Mouse (Mus musculus) C2C12 (cell line): ENCODE measurements around the gene Ccnl1. TPM values are rescaled to one million over a fixed set of nuclear protein-coding genes. Genes with fewer than 3 reads are reported as not detected.

Experiments used
- H3K27me3 ChIP-seq: one replicate; pipeline ENCODE4 v1.6.1; 2011; ENCODE audit not compliant: control insufficient read depth, insufficient read depth, insufficient read length
- H3K36me3 ChIP-seq: one replicate; pipeline ENCODE4 v1.6.1; 2011; ENCODE audit not compliant: control insufficient read depth, insufficient read depth
- H3K4me3 ChIP-seq: one replicate; pipeline ENCODE4 v1.5.1; 2011; ENCODE audit warnings: mild to moderate bottlenecking, control low read depth; ENCODE audit not compliant: poor library complexity, insufficient read depth, severe bottlenecking
- H3K79me2 ChIP-seq: one replicate; pipeline ENCODE4 v1.6.1; 2011; ENCODE audit not compliant: control insufficient read depth, insufficient read depth
- H3K79me3 ChIP-seq: one replicate; pipeline ENCODE4 v1.6.1; 2011; ENCODE audit warnings: low read depth, control low read depth
- H3ac ChIP-seq: one replicate; pipeline ENCODE3; 2011; ENCODE audit warnings: low read depth; ENCODE audit not compliant: control insufficient read depth, insufficient read length
- CEBPB ChIP-seq: IDR thresholded peaks from one replicate; pipeline ENCODE4 v1.6.1; 2011; ENCODE audit warnings: low read depth, mild to moderate bottlenecking, control low read depth, moderate library complexity
- CTCF ChIP-seq: IDR thresholded peaks from one replicate; pipeline ENCODE4 v1.5.1; 2011; ENCODE audit not compliant: control insufficient read depth, insufficient read depth, insufficient read length
- FOSL1 ChIP-seq: IDR thresholded peaks from one replicate; pipeline ENCODE4 v1.8.0; 2011; ENCODE audit warnings: mild to moderate bottlenecking, low read length; ENCODE audit not compliant: poor library complexity, insufficient read depth, severe bottlenecking
- MAX ChIP-seq: IDR thresholded peaks from one replicate; pipeline ENCODE4 v1.6.1; 2011; ENCODE audit warnings: mild to moderate bottlenecking, control low read depth
- MYOD1 ChIP-seq: IDR thresholded peaks from one replicate; pipeline ENCODE4 v1.6.1; 2011; ENCODE audit warnings: low read depth; ENCODE audit not compliant: control insufficient read depth, insufficient read length
- MYOG ChIP-seq: IDR thresholded peaks from one replicate; pipeline ENCODE4 v1.6.1; 2011; ENCODE audit not compliant: control insufficient read depth, insufficient read length; ENCODE audit errors: extremely low read depth
- USF1 ChIP-seq: IDR thresholded peaks from one replicate; pipeline ENCODE4 v1.6.1; 2011; ENCODE audit warnings: low read depth, mild to moderate bottlenecking, control low read depth, moderate library complexity
- polyA plus RNA-seq: library from polyadenylated mRNA; unstranded; fragments of >200 nt; fragmentation: generic; extraction: Trizol; gene quantifications from one replicate; pipeline ENCODE4 v1.2.1, GENCODE M21; 2012; ENCODE audit warnings: missing spikeins

Ccnl1 gene
- polyA plus RNA-seq, 1 experiment: 12.5 TPM

GRCm38 (mm10) chr3:65926426-65926825 lies 31.6 kb downstream of the Ccnl1 start:
- Histone ChIP-seq H3ac (no peak overlapping the region), H3K4me3 (no peak overlapping the region), H3K36me3 (no peaks in the 10 kb centered on the region), H3K79me2 (peaks cover 9% of the 10 kb centered on the region), H3K27me3 (no peaks in the 10 kb centered on the region), H3K79me3 (peaks cover 6% of the 10 kb centered on the region)
- TF ChIP-seq CTCF: no peak
- no peak for TF ChIP-seq USF1
- TF ChIP-seq MYOG: no peak
- TF ChIP-seq CEBPB: no peak
- TF ChIP-seq FOSL1: no peak

- H3K79me2 ChIP-seq: peaks cover 9% of the 10 kb centered on the region
- no peaks in the 10 kb centered on the region for H3K36me3 ChIP-seq
- no peak overlapping the region for H3K4me3 ChIP-seq
- no peaks in the 10 kb centered on the region for H3K27me3 ChIP-seq
- peaks cover 6% of the 10 kb centered on the region for H3K79me3 ChIP-seq
- TF ChIP-seq FOSL1 (no peak), MYOG (no peak), CTCF (no peak), MYOD1 (no peak), CEBPB (no peak), MAX (peak; percentile 54)
- no peak overlapping the region for H3ac ChIP-seq
Measured at GRCm38 (mm10) chr3:65925058-65925740, 32.9 kb downstream of the Ccnl1 start.

GRCm38 (mm10) chr3:65922420-65922819 lies 35.6 kb downstream of the Ccnl1 start:
- no peak overlapping the region for H3K4me3 ChIP-seq
- peaks cover 9% of the 10 kb centered on the region for H3K79me2 ChIP-seq
- H3K36me3 ChIP-seq: no peaks in the 10 kb centered on the region
- TF ChIP-seq MYOD1 (peak; percentile 91), FOSL1 (peak; percentile 79), CEBPB (no peak), MAX (peak; percentile 43)
- peaks cover 6% of the 10 kb centered on the region for H3K79me3 ChIP-seq
- no peak overlapping the region for H3ac ChIP-seq
- no peaks in the 10 kb centered on the region for H3K27me3 ChIP-seq

- H3K36me3 ChIP-seq: no peaks in the 10 kb centered on the region
- TF ChIP-seq USF1 (no peak), CEBPB (no peak), CTCF (no peak), MAX (no peak), MYOG (no peak), MYOD1 (no peak), FOSL1 (no peak)
- peaks cover 4% of the 10 kb centered on the region for H3K79me3 ChIP-seq
- no peak overlapping the region for H3K4me3 ChIP-seq
- H3K79me2 ChIP-seq: peaks cover 7% of the 10 kb centered on the region
- no peak overlapping the region for H3ac ChIP-seq
- no peaks in the 10 kb centered on the region for H3K27me3 ChIP-seq
Measured at GRCm38 (mm10) chr3:65921671-65922070, 36.4 kb downstream of the Ccnl1 start.

- no peaks in the 10 kb centered on the region for H3K27me3 ChIP-seq
- H3K4me3 ChIP-seq: no peak overlapping the region
- TF ChIP-seq CEBPB: no peak
- TF ChIP-seq MAX: no peak
- no peak for TF ChIP-seq CTCF
- TF ChIP-seq FOSL1: no peak
- no peak for TF ChIP-seq MYOD1
- no peak for TF ChIP-seq MYOG
- TF ChIP-seq USF1: no peak
- no peaks in the 10 kb centered on the region for H3K36me3 ChIP-seq
- no peaks in the 10 kb centered on the region for H3K79me2 ChIP-seq
- H3K79me3 ChIP-seq: no peaks in the 10 kb centered on the region
- H3ac ChIP-seq: no peak overlapping the region
Measured at GRCm38 (mm10) chr3:65919016-65919415, 39.0 kb downstream of the Ccnl1 start.

GRCm38 (mm10) chr3:65912928-65913327 lies 45.1 kb downstream of the Ccnl1 start:
- Histone ChIP-seq H3K4me3 (no peak overlapping the region), H3K36me3 (no peaks in the 10 kb centered on the region), H3K79me3 (no peaks in the 10 kb centered on the region), H3ac (no peak overlapping the region), H3K79me2 (no peaks in the 10 kb centered on the region), H3K27me3 (no peaks in the 10 kb centered on the region)
- no peak for TF ChIP-seq MAX
- no peak for TF ChIP-seq USF1
- no peak for TF ChIP-seq CEBPB
- no peak for TF ChIP-seq MYOD1
- TF ChIP-seq MYOG: no peak
- TF ChIP-seq FOSL1: no peak
- no peak for TF ChIP-seq CTCF
